Mouse (Mus musculus): ENCODE data around the gene Hsd17b2.

DNA sequence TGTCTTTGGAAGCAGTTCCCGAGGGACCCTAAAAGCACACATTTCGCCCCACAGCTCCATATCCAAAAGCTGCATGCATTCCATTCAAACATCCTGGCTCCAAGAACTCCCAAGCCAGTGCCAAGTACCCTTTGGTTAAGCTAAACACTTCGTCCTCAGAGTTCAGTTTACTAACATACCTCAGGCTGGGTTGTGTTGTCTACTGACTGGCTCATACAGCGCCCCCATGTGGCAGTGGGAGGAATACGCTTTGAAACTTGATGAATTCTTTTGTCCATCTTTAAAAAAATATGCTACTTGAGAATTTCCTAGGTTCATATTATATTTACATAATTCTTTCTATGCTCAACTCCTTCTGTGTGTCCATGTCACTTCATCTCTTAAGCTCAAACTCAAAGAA, 25.9 kb downstream of the Hsd17b2 start:
- peak; percentile 66 for TF ChIP-seq CTCF (conservative IDR thresholded peaks at IDR 0.05; ENCODE audit: insufficient read depth, insufficient read length, low read depth, low read length)
- TF ChIP-seq POLR2A (IDR thresholded peaks at IDR 0.05; ENCODE audit: low read depth, low read length): no peak
